Mouse (Mus musculus) kidney, adult 2 months (tissue): ENCODE measurements around the gene H2-DMb1.

Source experiments
- CTCF ChIP-seq: fragments of 200-500 bp; conservative IDR thresholded peaks from 2 replicates; pipeline ENCODE4 v1.5.1; 2011; ENCODE audit warnings: low read depth, mild to moderate bottlenecking, control low read depth, low read length, moderate library complexity, mixed read lengths; ENCODE audit not compliant: insufficient read depth, insufficient read length
- POLR2A ChIP-seq: fragments of 200-500 bp; IDR thresholded peaks from one replicate; pipeline ENCODE4 v1.6.1; 2011; ENCODE audit warnings: low read depth, low read length, control low read depth

DNA sequence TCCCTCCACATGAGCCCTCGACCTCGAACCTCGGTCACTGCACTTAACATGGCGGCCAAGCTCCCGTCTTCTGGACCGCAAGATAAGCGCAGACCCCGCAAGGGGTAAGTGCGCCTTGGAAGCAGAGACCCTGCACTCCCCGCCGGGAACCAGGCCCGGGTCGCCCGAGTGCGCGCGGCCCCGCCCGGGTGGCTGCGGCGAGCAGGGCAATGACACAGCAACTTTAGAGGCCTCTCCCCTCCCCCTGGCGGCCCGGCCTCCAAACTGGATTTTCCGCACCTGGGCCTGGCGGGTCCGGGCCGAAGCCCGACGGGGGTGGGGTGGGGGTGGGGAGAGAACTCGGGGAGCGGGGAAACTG lies 32.1 kb upstream of the H2-DMb1 start:
- no peak for TF ChIP-seq POLR2A
- no peak for TF ChIP-seq CTCF
